Mouse (Mus musculus): ENCODE results near the gene Slc9a7.

Gene Slc9a7

GRCm38 (mm10) chrX:20291282-20292039 is at the start of gene Slc9a7:
Slc9a7 (minus strand) TSS chrX:20291807.
- DNase-seq (ENCODE audit: low spot score in 2 of 2) = peak; percentile 22 to 44

GRCm38 (mm10) chrX:20335722-20336121 is 44.1 kb upstream of the Slc9a7 start:
- peak; percentile 12 to 52 for DNase-seq (ENCODE audit: low spot score in 2 of 2)

- no peak for DNase-seq (ENCODE audit: low spot score in 2 of 2)
These were observed 41.1 kb upstream of the Slc9a7 start for GRCm38 (mm10) chrX:20332756-20333155.

- no peak for DNase-seq (ENCODE audit: low spot score in 2 of 2)
These were observed 15.6 kb upstream of the Slc9a7 start for GRCm38 (mm10) chrX:20307215-20307614.

GRCm38 (mm10) chrX:20305941-20306340 is 14.3 kb upstream of the Slc9a7 start:
- DNase-seq (ENCODE audit: low spot score in 2 of 2) = no peak

GRCm38 (mm10) chrX:20303280-20303679 is 11.7 kb upstream of the Slc9a7 start:
- no peak for DNase-seq (ENCODE audit: low spot score in 2 of 2)

GRCm38 (mm10) chrX:20292040-20292417 is 422 bp upstream of the Slc9a7 start:
- DNase-seq (ENCODE audit: low spot score in 2 of 2) = no peak

- DNase-seq (ENCODE audit: low spot score in 2 of 2) = peak in 1 of 2 experiments; percentile 4
These were observed 892 bp downstream of the Slc9a7 start for GRCm38 (mm10) chrX:20290715-20291114.

- DNase-seq (ENCODE audit: low spot score in 2 of 2) = no peak
These were observed 2.9 kb downstream of the Slc9a7 start for GRCm38 (mm10) chrX:20288674-20289073.

- DNase-seq (ENCODE audit: low spot score in 2 of 2) = no peak
These were observed 5.4 kb downstream of the Slc9a7 start for GRCm38 (mm10) chrX:20286254-20286653.

- DNase-seq (ENCODE audit: low spot score in 2 of 2) = no peak
These were observed 12.2 kb downstream of the Slc9a7 start for GRCm38 (mm10) chrX:20279424-20279823.

GRCm38 (mm10) chrX:20273854-20274253 is 17.8 kb downstream of the Slc9a7 start:
- DNase-seq (ENCODE audit: low spot score in 2 of 2) = no peak

- no peak for DNase-seq (ENCODE audit: low spot score in 2 of 2)
These were observed 19.6 kb downstream of the Slc9a7 start for GRCm38 (mm10) chrX:20271980-20272379.

- DNase-seq (ENCODE audit: low spot score in 2 of 2) = no peak
These were observed 21.6 kb downstream of the Slc9a7 start for GRCm38 (mm10) chrX:20269980-20270379.

GRCm38 (mm10) chrX:20264370-20264769 is 27.2 kb downstream of the Slc9a7 start:
- no peak for DNase-seq (ENCODE audit: low spot score in 2 of 2)

- DNase-seq (ENCODE audit: low spot score in 2 of 2) = no peak
These were observed 63.5 kb downstream of the Slc9a7 start for GRCm38 (mm10) chrX:20228102-20228501.

GRCm38 (mm10) chrX:20221486-20221885 is 70.1 kb downstream of the Slc9a7 start:
- no peak for DNase-seq (ENCODE audit: low spot score in 2 of 2)

- no peak for DNase-seq (ENCODE audit: low spot score in 2 of 2)
These were observed 106.0 kb downstream of the Slc9a7 start for GRCm38 (mm10) chrX:20185616-20186015.

- no peak for DNase-seq (ENCODE audit: low spot score in 2 of 2)
These were observed 114.8 kb downstream of the Slc9a7 start for GRCm38 (mm10) chrX:20176792-20177191.

GRCm38 (mm10) chrX:20168430-20168829 is 123.2 kb downstream of the Slc9a7 start:
- DNase-seq (ENCODE audit: low spot score in 2 of 2) = no peak

- no peak for DNase-seq (ENCODE audit: low spot score in 2 of 2)
These were observed 126.6 kb downstream of the Slc9a7 start for GRCm38 (mm10) chrX:20164984-20165383.

GRCm38 (mm10) chrX:20162322-20162711 is 129.3 kb downstream of the Slc9a7 start:
- DNase-seq (ENCODE audit: low spot score in 2 of 2) = peak in 1 of 2 experiments; percentile 13

GRCm38 (mm10) chrX:20161687-20162321 is 129.8 kb downstream of the Slc9a7 start:
- DNase-seq (ENCODE audit: low spot score in 2 of 2) = no peak

Data from spleen, postnatal 14 days (tissue).